Mouse (Mus musculus) testis, adult 2 months (tissue): ENCODE measurements around the gene Senp2.

Source experiments
- CTCF ChIP-seq: fragments of 200-500 bp; IDR thresholded peaks from 2 replicates; pipeline ENCODE4 v1.5.1; 2012; ENCODE audit warnings: low read depth, mild to moderate bottlenecking, inconsistent platforms, low read length, moderate library complexity; ENCODE audit not compliant: control insufficient read depth, insufficient read depth, insufficient replicate concordance
- POLR2A ChIP-seq: fragments of 200-500 bp; IDR thresholded peaks from 2 replicates; pipeline ENCODE4 v1.6.1; 2012; ENCODE audit warnings: low read depth, mild to moderate bottlenecking, inconsistent platforms, low read length, moderate library complexity; ENCODE audit not compliant: control insufficient read depth

- TF ChIP-seq POLR2A = no peak
- TF ChIP-seq CTCF = no peak
Observed at GRCm38 (mm10) chr16:22045930-22046329, 36.6 kb downstream of the Senp2 start.
